Mouse (Mus musculus) stomach, embryonic 15.5 days (tissue): ENCODE measurements around the gene 3300002I08Rik. TPM values are rescaled to one million over a fixed set of nuclear protein-coding genes. Genes with fewer than 3 reads are reported as not detected.

ENCODE experiments used
- ATAC-seq: fragments of 200-750 bp; cut with Nextera tagmentation; 2 replicates; pipeline ENCODE4 v1.8.0; 2017; ENCODE audit warnings: low read depth, moderate number of reproducible peaks, moderate TSS enrichment; ENCODE audit not compliant: insufficient read depth, low FRiP score
- H3K27ac ChIP-seq: fragments of 300-500 bp; sonication (generic); 2 replicates; pipeline ENCODE4 v1.5.1; 2015; ENCODE audit warnings: mild to moderate bottlenecking, inconsistent platforms
- H3K27me3 ChIP-seq: fragments of 300-500 bp; sonication (generic); replicated peaks from 2 replicates; pipeline ENCODE4 v1.6.1; 2015; ENCODE audit warnings: inconsistent platforms
- H3K36me3 ChIP-seq: fragments of 300-500 bp; sonication (generic); 2 replicates; pipeline ENCODE4 v1.6.1; 2015; ENCODE audit warnings: inconsistent platforms
- H3K4me1 ChIP-seq: fragments of 300-500 bp; sonication (generic); 2 replicates; pipeline ENCODE4 v1.6.1; 2015; ENCODE audit warnings: inconsistent platforms
- H3K4me2 ChIP-seq: fragments of 300-500 bp; sonication (generic); 2 replicates; pipeline ENCODE4 v1.6.1; 2015; ENCODE audit warnings: mild to moderate bottlenecking, inconsistent platforms
- H3K4me3 ChIP-seq: fragments of 300-500 bp; sonication (generic); replicated peaks from 2 replicates; pipeline ENCODE4 v1.5.1; 2015; ENCODE audit warnings: inconsistent platforms
- H3K9ac ChIP-seq: fragments of 300-500 bp; sonication (generic); 2 replicates; pipeline ENCODE4 v1.6.1; 2015; ENCODE audit warnings: inconsistent platforms
- H3K9me3 ChIP-seq: fragments of 300-500 bp; sonication (generic); 2 replicates; pipeline ENCODE4 v1.6.1; 2016; ENCODE audit warnings: inconsistent platforms
- WGBS: fragments of 180-500 bp; shearing (Covaris S2); methylation state at CpG from one replicate; pipeline ENCODE4 v1.1.7; 2015; 5-methylcytosine and 5-hydroxymethylcytosine counted together
- polyA plus RNA-seq: library from polyadenylated mRNA; unstranded; fragments of >200 nt; fragmentation: Nextera tagmentation; extraction: Ambion mirVana; gene quantifications from 2 replicates; pipeline ENCODE4 v1.2.1, GENCODE M21; 2015

3300002I08Rik gene
- polyA plus RNA-seq, 1 experiment from 2014 or later: 6.5 TPM

DNA sequence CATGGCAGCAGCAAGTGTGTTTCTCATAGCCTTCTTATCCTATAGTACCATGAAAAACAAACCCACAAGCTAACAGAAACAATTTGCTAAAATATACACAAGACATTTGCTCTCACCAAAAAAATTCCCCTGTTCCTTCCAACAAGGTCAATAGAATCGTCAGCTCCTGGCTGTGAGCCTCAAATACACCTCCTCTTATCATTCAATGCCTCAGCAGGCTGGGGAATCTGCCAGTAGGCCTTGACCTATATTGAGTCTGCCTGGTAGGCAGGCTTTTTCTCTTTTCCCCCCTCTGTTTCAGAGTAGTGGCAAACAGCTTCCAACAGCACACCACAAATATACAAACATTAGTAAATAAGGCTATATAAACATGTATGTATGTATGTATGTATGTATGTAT, 63.5 kb downstream of the 3300002I08Rik start:
- no peaks in the 10 kb centered on the region for H3K27me3 ChIP-seq
- 36% methylated on average over 1 of the region's 1 CpGs for WGBS
- ATAC-seq: no peak

DNA sequence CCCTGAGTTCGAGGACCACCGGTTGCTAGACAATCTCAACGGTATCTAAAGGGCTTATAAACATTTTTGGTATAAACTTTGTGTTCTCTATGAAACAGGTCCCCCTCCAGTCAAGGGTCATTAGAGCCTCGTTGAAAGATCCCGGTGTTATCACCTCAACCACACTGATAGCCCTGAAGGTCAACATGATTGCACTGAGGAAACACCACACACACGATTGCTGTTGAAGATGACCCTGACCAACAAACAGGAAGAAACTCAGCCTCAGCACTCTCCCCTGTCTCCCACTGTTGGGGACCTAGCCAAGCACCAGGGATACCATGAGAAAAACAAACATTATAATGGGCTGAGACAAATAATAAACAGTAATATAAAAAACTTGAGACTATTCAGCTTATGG, 68.9 kb downstream of the 3300002I08Rik start:
- 72% methylated on average over 6 of the region's 6 CpGs for WGBS
- Histone ChIP-seq H3K9me3 (no peaks in the 10 kb centered on the region), H3K27ac (no peak overlapping the region), H3K9ac (no peak overlapping the region), H3K36me3 (no peaks in the 10 kb centered on the region), H3K4me3 (no peak overlapping the region), H3K27me3 (no peaks in the 10 kb centered on the region), H3K4me2 (no peak overlapping the region), H3K4me1 (no peaks in the 10 kb centered on the region)
- ATAC-seq: no peak

More for the DNA sequence above, 63.5 kb downstream of the 3300002I08Rik start:
- Histone ChIP-seq H3K27ac (no peak overlapping the region), H3K9me3 (no peaks in the 10 kb centered on the region), H3K36me3 (no peaks in the 10 kb centered on the region), H3K4me2 (no peak overlapping the region), H3K4me1 (no peaks in the 10 kb centered on the region), H3K9ac (no peak overlapping the region), H3K4me3 (no peak overlapping the region)

Other genes starting within 250 kb of the 3300002I08Rik start
- 8.2 and 8.4 TPM in 2 replicates for gene Zfp120, start 226.1 kb downstream of the 3300002I08Rik start, polyA plus RNA-seq
- not detected in 2 replicates for gene Gm10770, start 183.1 kb downstream of the 3300002I08Rik start, polyA plus RNA-seq
- gene Gm14139, start 181.0 kb downstream of the 3300002I08Rik start, polyA plus RNA-seq: 0.24 TPM in 1 of 2 replicates, not detected in the other
- 9.4 and 9.8 TPM in 2 replicates for gene Zfp937, start 144.7 kb downstream of the 3300002I08Rik start, polyA plus RNA-seq
- gene Gm21994, start 107.2 kb downstream of the 3300002I08Rik start, polyA plus RNA-seq: 5.3 and 6.3 TPM in 2 replicates
- not detected in 2 replicates for gene Gm14124, start 105.2 kb downstream of the 3300002I08Rik start, polyA plus RNA-seq
- gene Gm10130, start 39.1 kb downstream of the 3300002I08Rik start, polyA plus RNA-seq: 3.1 and 4.8 TPM in 2 replicates
- gene Zfp442, start 88.7 kb upstream of the 3300002I08Rik start, polyA plus RNA-seq: 7.4 and 8.1 TPM in 2 replicates
- 0.08 TPM in 1 of 2 replicates, not detected in the other for gene Zfp345, start 122.3 kb upstream of the 3300002I08Rik start, polyA plus RNA-seq
- 0.89 and 1.2 TPM in 2 replicates for gene Cst7, start 207.7 kb upstream of the 3300002I08Rik start, polyA plus RNA-seq
- 40.1 and 40.5 TPM in 2 replicates for gene Apmap, start 245.8 kb upstream of the 3300002I08Rik start, polyA plus RNA-seq